Mouse (Mus musculus) bone marrow, adult 2 months (tissue): Measurements from ENCODE around the gene Car14.

Experiments
- CTCF ChIP-seq: fragments of 200-500 bp; IDR thresholded peaks from 2 replicates; pipeline ENCODE4 v1.5.1; 2011; ENCODE audit warnings: low read length, control low read depth; ENCODE audit not compliant: control insufficient read depth, insufficient read depth
- POLR2A ChIP-seq: fragments of 200-500 bp; IDR thresholded peaks from 2 replicates; pipeline ENCODE4 v1.6.1; 2011; ENCODE audit warnings: low read depth, mild to moderate bottlenecking, control low read depth, low read length, borderline replicate concordance; ENCODE audit not compliant: control insufficient read depth

DNA sequence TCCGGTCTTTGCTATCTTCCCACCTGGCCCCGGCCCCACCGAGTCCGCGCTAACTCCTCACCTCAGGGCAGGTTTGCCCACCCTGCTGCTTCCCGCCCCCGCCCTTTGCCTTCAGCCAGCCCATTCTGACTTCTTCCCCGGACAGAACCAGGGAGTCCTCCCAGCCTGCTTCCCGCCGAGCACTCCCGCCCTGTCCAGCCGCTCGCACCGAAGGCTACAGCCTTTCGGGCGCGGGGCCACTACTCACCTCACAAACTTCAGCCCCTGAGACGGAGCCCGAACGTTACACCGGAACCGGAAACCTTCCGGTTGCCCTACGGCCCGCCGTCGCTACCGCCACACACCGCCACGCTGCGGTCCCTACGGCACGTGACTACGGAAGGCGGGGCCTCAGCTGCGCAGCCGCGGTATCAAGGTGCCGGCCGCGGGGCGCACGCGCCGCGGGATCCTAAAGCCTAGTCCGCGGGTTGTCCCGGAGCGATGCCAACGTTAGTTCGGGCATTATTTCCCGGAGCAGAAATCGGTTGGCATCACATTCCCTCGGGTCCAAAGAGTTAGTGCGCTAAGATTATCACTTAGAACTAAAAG lies 48.9 kb downstream of the Car14 start, which contains the start of gene Prpf3:
- TF ChIP-seq CTCF (no peak; the same call in 1 of the 2 replicates), POLR2A (peak; percentile 83; the same call in 1 of the 2 replicates)
